Mouse (Mus musculus) fat pad, adult 2 months (tissue): Measurements from ENCODE around the gene Ctla4.

Experiments
- DNase-seq: peaks from one replicate; pipeline ENCODE4 v3.0.0-alpha.2; 2011; ENCODE audit warnings: low read depth, low spot score; ENCODE audit errors: extremely low read depth

Ctla4 gene

GRCm38 (mm10) chr1:60960451-60960850 is 73.7 kb downstream of the Ctla4 start:
- no peak for DNase-seq

GRCm38 (mm10) chr1:60961080-60961479 is 74.3 kb downstream of the Ctla4 start:
- no peak for DNase-seq

GRCm38 (mm10) chr1:60962095-60962494 is 75.3 kb downstream of the Ctla4 start:
- no peak for DNase-seq
